Mouse (Mus musculus) ES-Bruce4 (cell line): ENCODE measurements around the gene Ppp1r12a. TPM values are rescaled to one million over a fixed set of nuclear protein-coding genes. Genes with fewer than 3 reads are reported as not detected.

Source experiments
- H3K27ac ChIP-seq: 2 replicates; pipeline ENCODE4 v1.5.1; 2012; ENCODE audit warnings: low read length, inconsistent platforms; ENCODE audit not compliant: insufficient read depth
- H3K27me3 ChIP-seq: 2 replicates; pipeline ENCODE4 v1.6.1; 2012; ENCODE audit warnings: mild to moderate bottlenecking, low read length, inconsistent platforms; ENCODE audit not compliant: control insufficient read depth, poor library complexity, insufficient read depth, severe bottlenecking
- H3K36me3 ChIP-seq: 2 replicates; pipeline ENCODE4 v1.6.1; 2012; ENCODE audit warnings: inconsistent platforms, mild to moderate bottlenecking, low read length, moderate library complexity; ENCODE audit not compliant: control insufficient read depth, poor library complexity, insufficient read depth, severe bottlenecking
- H3K4me1 ChIP-seq: one replicate; pipeline ENCODE4 v1.8.1; 2011; ENCODE audit warnings: low read length; ENCODE audit not compliant: control insufficient read depth, insufficient read depth
- H3K4me3 ChIP-seq: 2 replicates; pipeline ENCODE4 v1.5.1; 2011; ENCODE audit warnings: low read depth, mild to moderate bottlenecking, low read length
- H3K9ac ChIP-seq: 2 replicates; pipeline ENCODE4 v1.6.1; 2012; ENCODE audit warnings: low read depth, mild to moderate bottlenecking, inconsistent platforms; ENCODE audit not compliant: poor library complexity, severe bottlenecking
- H3K9me3 ChIP-seq: replicated peaks from 2 replicates; pipeline ENCODE4 v1.6.1; 2012; ENCODE audit warnings: mild to moderate bottlenecking, low read length, inconsistent platforms; ENCODE audit not compliant: control insufficient read depth, poor library complexity, insufficient read depth, severe bottlenecking
- CTCF ChIP-seq: IDR thresholded peaks from one replicate; pipeline ENCODE4 v1.8.1; 2011; ENCODE audit warnings: low read depth, low read length
- EP300 ChIP-seq: IDR thresholded peaks from 2 replicates; pipeline ENCODE4 v1.6.1; 2011; ENCODE audit warnings: low read depth, low read length; ENCODE audit not compliant: insufficient read depth
- POLR2A ChIP-seq: IDR thresholded peaks from one replicate; pipeline ENCODE4 v1.8.1; 2011; ENCODE audit warnings: low read length; ENCODE audit not compliant: insufficient read depth
- polyA plus RNA-seq: library from polyadenylated mRNA; stranded (reverse); fragments of >200 nt; gene quantifications from 2 replicates; pipeline ENCODE4 v1.2.4, GENCODE M21; 2011; ENCODE audit warnings: low read depth; ENCODE audit not compliant: missing spikeins, insufficient read depth, insufficient read length

The Ppp1r12a gene
- polyA plus RNA-seq, 1 experiment = 170 TPM

DNA sequence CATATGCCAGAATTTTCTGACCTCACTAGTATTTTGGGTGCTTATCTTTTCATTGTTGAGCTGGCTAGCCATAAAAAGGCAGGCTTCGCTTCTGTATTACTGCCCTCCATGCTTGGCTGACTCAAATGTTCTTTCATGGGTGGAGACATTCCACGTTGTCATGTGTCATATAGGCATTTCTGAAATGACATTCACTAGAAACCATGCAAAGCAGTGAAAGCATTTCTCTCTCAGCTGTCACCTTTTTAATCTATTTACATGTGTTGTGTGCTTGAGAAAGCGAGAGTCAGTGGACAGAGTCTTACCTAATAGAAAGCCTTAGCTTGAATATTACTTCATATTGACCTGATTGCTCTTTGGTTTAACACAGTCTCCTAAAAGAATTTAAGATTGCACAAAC lies 8.8 kb downstream of the Ppp1r12a start:
- Histone ChIP-seq H3K36me3 (no peaks in the 10 kb centered on the region; the same call in 1 of the 2 replicates), H3K27ac (no peak overlapping the region), H3K9me3 (no peaks in the 10 kb centered on the region), H3K4me3 (no peak overlapping the region), H3K9ac (no peak overlapping the region), H3K4me1 (no peaks in the 10 kb centered on the region), H3K27me3 (no peaks in the 10 kb centered on the region)
- TF ChIP-seq CTCF (no peak), POLR2A (no peak)

- H3K9ac ChIP-seq = no peak overlapping the region
- no peaks in the 10 kb centered on the region; the same call in 1 of the 2 replicates for H3K36me3 ChIP-seq
- H3K27me3 ChIP-seq = no peaks in the 10 kb centered on the region
- TF ChIP-seq EP300 (no peak), CTCF (no peak), POLR2A (no peak)
- no peaks in the 10 kb centered on the region for H3K4me1 ChIP-seq
- no peak overlapping the region for H3K4me3 ChIP-seq
- H3K9me3 ChIP-seq = no peaks in the 10 kb centered on the region
- H3K27ac ChIP-seq = no peak overlapping the region
These were observed 9.6 kb downstream of the Ppp1r12a start for GRCm38 (mm10) chr10:108171637-108172036.

GRCm38 (mm10) chr10:108172817-108173563 lies 11.0 kb downstream of the Ppp1r12a start:
- Histone ChIP-seq H3K9ac (no peak overlapping the region), H3K27ac (no peak overlapping the region), H3K9me3 (no peaks in the 10 kb centered on the region), H3K4me3 (no peak overlapping the region), H3K27me3 (no peaks in the 10 kb centered on the region), H3K4me1 (no peaks in the 10 kb centered on the region), H3K36me3 (no peaks in the 10 kb centered on the region; the same call in 1 of the 2 replicates)
- TF ChIP-seq POLR2A (no peak), EP300 (no peak), CTCF (no peak)

DNA sequence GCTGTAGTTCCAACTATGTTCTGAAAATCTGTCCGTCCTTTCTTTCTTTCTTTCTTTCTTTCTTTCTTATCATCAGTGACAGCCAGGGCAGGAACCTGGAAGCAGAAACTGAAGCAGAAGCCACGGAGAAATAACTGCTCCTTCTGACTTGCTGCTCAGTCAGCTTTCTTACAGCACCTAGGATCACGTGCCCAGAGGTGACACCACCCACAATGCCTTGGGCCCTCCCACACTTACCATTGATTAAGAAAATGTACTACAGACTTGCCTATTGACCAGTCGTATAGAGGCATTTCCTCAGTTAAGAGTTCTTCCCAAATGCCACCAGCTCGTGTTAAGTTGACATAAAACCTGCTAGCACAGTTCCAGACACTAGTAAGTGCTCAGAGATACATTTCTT lies 12.1 kb downstream of the Ppp1r12a start:
- TF ChIP-seq POLR2A (no peak), EP300 (no peak), CTCF (no peak)
- H3K27me3 ChIP-seq = no peaks in the 10 kb centered on the region
- no peak overlapping the region for H3K4me3 ChIP-seq
- H3K27ac ChIP-seq = no peak overlapping the region
- no peak overlapping the region for H3K9ac ChIP-seq
- no peaks in the 10 kb centered on the region for H3K9me3 ChIP-seq
- H3K4me1 ChIP-seq = no peaks in the 10 kb centered on the region
- H3K36me3 ChIP-seq = no peaks in the 10 kb centered on the region; the same call in 1 of the 2 replicates

DNA sequence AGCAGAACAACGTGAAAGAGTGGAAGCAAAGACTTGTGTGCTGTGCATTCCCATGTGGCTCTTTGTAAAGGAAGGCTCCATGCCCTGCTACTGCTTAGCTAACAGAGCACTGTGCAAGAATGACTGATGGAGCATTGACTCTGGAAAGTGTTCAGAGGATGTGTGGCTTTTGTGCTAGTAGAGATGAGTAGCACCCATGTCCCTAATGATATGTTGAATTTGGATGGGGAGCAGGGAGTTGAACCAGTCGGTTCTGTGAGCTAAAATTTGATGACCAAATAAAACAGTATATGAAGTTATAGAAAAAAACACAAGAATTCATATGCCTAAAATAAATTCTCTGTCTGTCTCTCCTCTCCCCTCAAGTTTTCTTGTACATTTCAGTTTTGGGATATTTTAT lies 13.9 kb downstream of the Ppp1r12a start:
- TF ChIP-seq CTCF (no peak), POLR2A (no peak), EP300 (no peak)
- no peaks in the 10 kb centered on the region for H3K9me3 ChIP-seq
- H3K27me3 ChIP-seq = no peaks in the 10 kb centered on the region
- H3K4me3 ChIP-seq = no peak overlapping the region
- no peak overlapping the region for H3K9ac ChIP-seq
- peaks cover 1% of the 10 kb centered on the region for H3K4me1 ChIP-seq
- H3K36me3 ChIP-seq = no peaks in the 10 kb centered on the region; the same call in 1 of the 2 replicates
- H3K27ac ChIP-seq = no peak overlapping the region

DNA sequence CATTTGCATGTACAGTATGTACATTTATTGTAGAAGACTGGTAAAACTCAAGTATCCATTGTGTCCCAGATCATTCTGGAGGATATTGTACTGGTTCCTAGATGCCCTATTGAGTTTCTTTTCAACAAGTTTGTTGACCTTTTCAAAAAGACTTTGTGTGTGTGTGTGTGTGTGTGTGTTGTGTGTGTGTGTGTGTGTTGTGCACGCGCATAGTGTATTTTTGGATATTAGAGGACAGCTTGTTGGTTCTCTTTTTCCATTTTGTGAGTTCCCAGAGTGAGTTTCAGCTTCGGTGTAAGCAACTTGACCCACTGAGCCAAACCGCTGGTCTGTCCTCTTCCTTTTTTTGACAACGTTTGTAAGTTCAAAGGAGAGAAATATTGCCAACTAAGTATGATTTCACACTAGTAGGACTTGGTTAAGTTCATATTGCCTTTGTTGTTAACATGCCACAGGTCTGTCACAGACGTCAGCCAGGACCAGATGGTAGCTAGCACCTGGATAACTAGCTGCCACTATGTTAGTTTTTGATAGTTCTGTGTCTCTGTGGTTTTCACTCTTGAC lies 16.4 kb downstream of the Ppp1r12a start:
- H3K36me3 ChIP-seq = no peaks in the 10 kb centered on the region
- H3K27ac ChIP-seq = no peak overlapping the region
- TF ChIP-seq POLR2A = no peak
- no peak for TF ChIP-seq CTCF
- no peak for TF ChIP-seq EP300
- H3K27me3 ChIP-seq = no peaks in the 10 kb centered on the region
- H3K9ac ChIP-seq = no peak overlapping the region
- no peaks in the 10 kb centered on the region for H3K9me3 ChIP-seq
- peaks cover 2% of the 10 kb centered on the region for H3K4me1 ChIP-seq
- no peak overlapping the region for H3K4me3 ChIP-seq
